13 mouse cellular contexts compared by ENCODE assay signal in the genomic region with DNA sequence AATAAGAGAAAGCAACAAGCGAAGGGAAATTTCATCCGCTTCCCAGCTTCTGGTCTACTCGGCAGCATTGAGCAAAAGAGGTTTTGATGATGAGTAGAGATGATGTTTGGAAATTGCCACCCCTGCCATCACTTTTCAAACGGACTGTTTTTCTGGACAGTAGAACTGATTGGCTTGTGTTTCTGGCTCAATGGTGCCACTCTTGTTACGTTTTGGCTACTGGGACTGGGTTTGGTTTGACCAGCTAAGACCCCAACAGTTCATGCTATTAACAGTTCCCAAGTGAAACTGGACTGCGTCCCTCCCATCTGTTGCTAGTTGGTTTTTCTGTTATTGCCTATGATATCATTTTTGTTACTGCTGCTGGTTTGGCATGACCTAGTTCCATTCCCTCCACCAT.
DNase-seq lines count a peak whose midpoint lies in the region.
"Had no signal": no experiment of that assay in that cellular context is flagged by ENCODE, and none has a peak within 500 bp of the region (broad histone marks: within the 10 kb centered on the region; RNA-seq: fewer than 3 reads in every experiment).

No protein-coding gene starts in this region.

- intact Hi-C loops in heart, postnatal 10 days (cut with DNase I) = no loop called here

- DNase-seq in heart, adult 11 months = peak; percentile 74
- DNase-seq in heart, postnatal 10 days = no peak
- DNase-seq: adrenal gland, adult 2 months; adrenal gland, adult 8-10 months; adrenal gland, postnatal 10 days; adrenal gland, postnatal 14 days; adrenal gland, postnatal 25 days; adrenal gland, postnatal 36 days; B cell, adult 2 months; cerebellum, adult 11 months; cerebellum, adult 11-12 months; cerebellum, adult 18-20 months; cerebellum, adult 2 months had no signal
